Mouse (Mus musculus): Measurements from ENCODE around the gene Thbs3. TPM values are rescaled to one million over a fixed set of nuclear protein-coding genes. Genes with fewer than 3 reads are reported as not detected.

Gene Thbs3
- total and polyA plus RNA-seq, 3 experiments, result 4.3 to 6.1 (median 5.7) TPM

DNA sequence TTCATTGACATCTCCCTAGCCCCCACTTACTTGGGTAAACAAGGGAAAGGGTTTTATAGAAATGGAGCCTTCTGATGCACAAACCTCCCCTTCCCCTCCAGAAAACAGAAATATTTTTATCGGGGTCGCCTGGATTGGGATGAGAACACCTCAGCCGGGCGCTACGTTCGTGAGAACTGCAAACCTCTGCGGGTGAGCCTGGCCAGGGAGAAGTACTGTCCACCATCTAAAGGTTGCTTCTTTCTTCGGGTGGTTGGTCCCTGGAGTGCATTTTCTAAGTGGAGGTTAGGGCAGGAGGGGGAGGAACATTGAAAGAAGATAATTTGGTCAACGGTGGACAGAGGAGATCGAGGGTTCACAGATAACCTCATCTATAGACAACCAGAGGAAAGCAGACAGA, 39.4 kb upstream of the Thbs3 start:
- in situ Hi-C loops (cut with MboI; ENCODE audit: low pct_ligation_motif_present, low pct_unique_long_range_greater_than_20kb, low sequenced_read_pairs), result no loop called here

DNA sequence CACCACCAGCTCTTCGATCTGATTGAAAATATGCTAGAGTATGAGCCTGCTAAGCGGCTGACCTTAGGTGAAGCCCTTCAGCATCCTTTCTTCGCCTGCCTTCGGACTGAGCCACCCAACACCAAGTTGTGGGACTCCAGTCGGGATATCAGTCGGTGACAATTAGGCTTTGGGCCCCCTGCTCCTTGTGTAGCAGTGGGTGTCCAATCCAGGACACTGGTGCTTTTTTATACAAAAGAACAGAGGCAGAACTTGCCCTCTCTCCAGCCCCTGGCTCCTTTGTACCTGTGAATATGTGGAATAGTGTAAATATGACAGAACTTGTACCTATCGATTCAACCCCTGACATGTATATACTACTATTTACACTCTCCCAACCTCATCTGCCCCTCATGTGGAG, 38.6 kb upstream of the Thbs3 start:
- no peak overlapping the region for H3K27ac ChIP-seq (ENCODE audit: insufficient read depth, low read depth)
- in situ Hi-C loops (cut with MboI; ENCODE audit: low pct_ligation_motif_present, low pct_unique_long_range_greater_than_20kb, low sequenced_read_pairs), result no loop called here
- H3K4me1 ChIP-seq (ENCODE audit: control insufficient read depth in 1 of 2, insufficient read depth in 2 of 2), result peaks cover 0 to 10% of the 10 kb centered on the region in 2 experiments; a peak in 2 of 4 replicates
- no peaks in the 10 kb centered on the region for H3K27me3 ChIP-seq (replicated peaks)
- no peak overlapping the region for H3K9ac ChIP-seq (ENCODE audit: insufficient read depth, low read depth)
- no peaks in the 10 kb centered on the region for H3K9me3 ChIP-seq (replicated peaks; ENCODE audit: low read length)
- peaks cover 86 to 97% of the 10 kb centered on the region in 2 experiments for H3K36me3 ChIP-seq (replicated peaks in 1 of 2; ENCODE audit: control insufficient read depth in 1 of 2, insufficient read depth in 1 of 2, low read length in 1 of 2)
- TF ChIP-seq HCFC1 (IDR thresholded peaks at IDR 0.05; ENCODE audit: low read depth, low read length) (no peak), USF1 (IDR thresholded peaks at IDR 0.05; ENCODE audit: low read depth, low read length) (no peak), CTCF (conservative IDR thresholded peaks at IDR 0.05 in 1 of 2, IDR thresholded peaks at IDR 0.05 in 1 of 2; ENCODE audit: low read depth in 2 of 2, low read length in 2 of 2) (no peak)
- H3K4me2 ChIP-seq (ENCODE audit: insufficient read depth, low read depth, poor library complexity, severe bottlenecking), result no peak overlapping the region
- DNase-seq (ENCODE audit: extremely low read depth), result no peak
- H3K4me3 ChIP-seq (replicated peaks in 1 of 3; ENCODE audit: low read depth in 2 of 3, low read length in 2 of 3, poor library complexity in 1 of 3), result no peak overlapping the region
- H3K79me2 ChIP-seq (replicated peaks; ENCODE audit: control insufficient read depth, extremely low read depth, insufficient read depth, poor library complexity, severe bottlenecking), result no peaks in the 10 kb centered on the region
- dilution Hi-C loops (cut with MboI; ENCODE audit: extremely low pct_ligation_motif_present, extremely low pct_unique_long_range_greater_than_20kb, low sequenced_read_pairs), result no loop called here

More for the DNA sequence above, 39.4 kb upstream of the Thbs3 start:
- TF ChIP-seq NELFE (IDR thresholded peaks at IDR 0.05; ENCODE audit: low read depth, low read length), result no peak
- TF ChIP-seq MAX (IDR thresholded peaks at IDR 0.05; ENCODE audit: low read length), result no peak
- no peak for TF ChIP-seq JUND (conservative IDR thresholded peaks at IDR 0.05; ENCODE audit: low read depth, low read length)
- no peak for TF ChIP-seq CHD1 (IDR thresholded peaks at IDR 0.05; ENCODE audit: low read depth, low read length)
- no peak for TF ChIP-seq MAZ (IDR thresholded peaks at IDR 0.05; ENCODE audit: low read depth, low read length)
- TF ChIP-seq MAFK (IDR thresholded peaks at IDR 0.05; ENCODE audit: insufficient replicate concordance, low read length), result no peak
- TF ChIP-seq POLR2A (IDR thresholded peaks at IDR 0.05; ENCODE audit: low read depth, low read length), result no peak
- no peak for TF ChIP-seq ZMIZ1 (IDR thresholded peaks at IDR 0.05; ENCODE audit: low read depth, low read length)
- no peak for TF ChIP-seq GABPA (IDR thresholded peaks at IDR 0.05; ENCODE audit: insufficient replicate concordance, low read depth, low read length)
- TF ChIP-seq ZKSCAN1 (IDR thresholded peaks at IDR 0.05; ENCODE audit: borderline replicate concordance, low read depth, low read length), result no peak
- TF ChIP-seq JUN (IDR thresholded peaks at IDR 0.05; ENCODE audit: insufficient read depth, low read depth, low read length), result no peak
- no peak for TF ChIP-seq CTCF (conservative IDR thresholded peaks at IDR 0.05 in 1 of 2, IDR thresholded peaks at IDR 0.05 in 1 of 2; ENCODE audit: low read depth in 2 of 2, low read length in 2 of 2)
- TF ChIP-seq KAT2A (IDR thresholded peaks at IDR 0.05; ENCODE audit: insufficient replicate concordance, low read length), result no peak
- no peak for TF ChIP-seq HCFC1 (IDR thresholded peaks at IDR 0.05; ENCODE audit: low read depth, low read length)
- TF ChIP-seq TCF12 (IDR thresholded peaks at IDR 0.05; ENCODE audit: low read depth, low read length), result no peak
- no peak for TF ChIP-seq NRF1 (IDR thresholded peaks at IDR 0.05; ENCODE audit: low read depth, low read length)
- no peak for TF ChIP-seq MEF2A (IDR thresholded peaks at IDR 0.05; ENCODE audit: borderline replicate concordance, low read depth, low read length)
- no peak for TF ChIP-seq POLR2AphosphoS2 (IDR thresholded peaks at IDR 0.05; ENCODE audit: low read depth, low read length)
- no peak for TF ChIP-seq RCOR1 (conservative IDR thresholded peaks at IDR 0.05; ENCODE audit: low read depth, low read length)
- TF ChIP-seq ZC3H11A (IDR thresholded peaks at IDR 0.05; ENCODE audit: low read depth, low read length), result no peak
- H3K4me1 ChIP-seq (ENCODE audit: control insufficient read depth in 1 of 2, insufficient read depth in 2 of 2), result peaks cover 0 to 10% of the 10 kb centered on the region in 2 experiments; a peak in 2 of 4 replicates
- no peak overlapping the region for H3K9ac ChIP-seq (ENCODE audit: insufficient read depth, low read depth)
- peaks cover 83 to 95% of the 10 kb centered on the region in 2 experiments for H3K36me3 ChIP-seq (replicated peaks in 1 of 2; ENCODE audit: control insufficient read depth in 1 of 2, insufficient read depth in 1 of 2, low read length in 1 of 2)
- no peaks in the 10 kb centered on the region for H3K79me2 ChIP-seq (replicated peaks; ENCODE audit: control insufficient read depth, extremely low read depth, insufficient read depth, poor library complexity, severe bottlenecking)
- H3K4me2 ChIP-seq (ENCODE audit: insufficient read depth, low read depth, poor library complexity, severe bottlenecking), result no peak overlapping the region
- no peak overlapping the region for H3K27ac ChIP-seq (ENCODE audit: insufficient read depth, low read depth)
- dilution Hi-C loops (cut with MboI; ENCODE audit: extremely low pct_ligation_motif_present, extremely low pct_unique_long_range_greater_than_20kb, low sequenced_read_pairs), result no loop called here
- H3K27me3 ChIP-seq (replicated peaks), result no peaks in the 10 kb centered on the region
- DNase-seq (ENCODE audit: extremely low read depth), result no peak
- H3K4me3 ChIP-seq (replicated peaks in 1 of 3; ENCODE audit: low read depth in 2 of 3, low read length in 2 of 3, poor library complexity in 1 of 3), result no peak overlapping the region
- no peaks in the 10 kb centered on the region for H3K9me3 ChIP-seq (replicated peaks; ENCODE audit: low read length)

All from CH12.LX (cell line).